Mouse (Mus musculus): Measurements from ENCODE around the gene Glud1. TPM values are rescaled to one million over a fixed set of nuclear protein-coding genes. Genes with fewer than 3 reads are reported as not detected.

The Glud1 gene
- 100 to 1,000 TPM; 450 to 465 TPM for total RNA-seq (2023)

DNA sequence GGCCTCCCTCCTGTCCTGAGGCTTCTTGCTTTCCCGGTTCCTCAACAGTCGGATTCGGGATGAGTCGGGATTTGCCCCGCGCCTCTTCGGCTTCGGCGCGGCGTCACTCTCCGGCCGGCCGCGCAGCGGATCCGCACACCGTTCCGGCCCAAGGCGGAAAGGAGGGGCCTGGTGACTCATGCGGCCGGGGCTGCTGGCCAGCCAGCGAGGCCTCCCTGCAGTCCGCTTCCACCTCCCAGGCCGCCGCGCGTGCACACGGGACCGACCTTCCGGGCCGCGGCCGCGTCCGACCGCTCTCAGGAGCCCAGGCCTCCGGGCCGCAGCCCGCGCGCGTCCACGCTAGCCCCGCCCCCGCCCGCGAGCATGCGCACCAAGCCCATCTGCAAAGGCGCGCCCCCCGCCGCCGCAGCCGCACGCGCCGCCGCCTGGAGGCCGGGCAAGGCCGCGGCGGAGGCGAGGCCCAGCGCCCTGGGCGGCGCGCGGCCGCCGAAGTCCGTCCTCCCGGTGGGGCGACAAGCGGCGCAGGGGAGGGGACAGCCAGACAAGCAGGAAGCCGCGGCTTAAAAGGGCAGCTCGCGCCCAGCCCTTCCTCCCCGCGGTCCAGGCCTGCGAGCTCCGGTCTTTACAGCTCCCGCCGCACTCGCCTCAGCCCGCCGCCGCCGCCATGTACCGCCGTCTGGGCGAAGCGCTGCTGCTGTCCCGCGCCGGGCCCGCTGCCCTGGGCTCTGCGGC lies at the start of gene Glud1, which contains the start of gene Shld2:
TSS of gene Glud1 (plus strand) at position 494 of the 732 bp plus-strand sequence.
TSS of gene Shld2 (minus strand) at position 260 of the 732 bp plus-strand sequence.

DNA sequence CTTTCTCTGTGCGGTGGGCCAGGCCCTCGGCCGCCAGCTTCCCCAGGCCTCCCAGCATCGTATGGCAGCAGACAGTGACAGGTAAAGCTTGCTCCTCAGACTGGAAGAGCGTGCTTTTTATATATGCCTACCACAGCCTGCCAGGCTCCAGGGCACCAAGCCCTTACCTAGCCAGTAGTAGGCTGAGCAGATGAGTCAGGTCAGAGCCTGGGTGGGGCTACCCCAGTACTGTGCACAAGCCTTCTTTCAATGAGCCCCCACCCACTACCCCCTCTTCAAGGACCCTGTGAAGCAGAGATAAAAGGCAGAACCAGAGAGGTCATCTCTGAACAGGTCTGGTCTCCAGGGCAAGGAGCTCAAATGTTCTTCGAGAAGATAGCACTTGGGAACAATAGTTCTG lies 44.8 kb downstream of the Glud1 start, which contains the start of gene Fam25c:
TSS of gene Fam25c (minus strand) at position 133 of the 400 bp plus-strand sequence.

DNA sequence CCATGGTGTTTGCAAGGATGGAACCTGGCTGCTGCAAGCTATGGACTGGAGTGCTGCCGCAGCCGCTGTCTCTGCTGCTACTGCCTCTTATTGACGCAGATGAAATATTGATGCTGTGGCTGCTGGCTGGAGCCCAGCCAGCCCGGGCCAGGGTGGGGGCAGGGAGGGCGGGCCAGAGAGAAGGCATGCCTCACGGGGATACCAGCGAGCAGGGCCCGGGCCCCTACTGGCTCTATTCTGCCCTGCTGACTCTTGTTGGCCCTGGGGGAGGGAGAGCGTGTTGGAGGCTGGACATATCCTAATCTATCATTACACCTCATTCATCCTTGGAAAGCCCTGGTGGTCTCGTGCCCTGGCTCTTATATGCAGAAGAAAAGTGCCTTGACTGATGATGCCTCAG lies 64.0 kb downstream of the Glud1 start, which contains the start of gene Sncg:
TSS of gene Sncg (minus strand) at position 213 of the 400 bp plus-strand sequence.

GRCm38 (mm10) chr14:34375415-34375904 lies 64.9 kb downstream of the Glud1 start, which contains the start of gene Mmrn2:
Gene Mmrn2, plus strand, starts transcription at chr14:34375465.

Other genes starting within 250 kb of the Glud1 start
- gene Anxa8, start 224.7 kb upstream of the Glud1 start, total RNA-seq (2023): not detected
- gene A630023A22Rik, start 208.0 kb upstream of the Glud1 start, total RNA-seq (2023): not detected
- not detected for gene Npy4r, start 158.2 kb upstream of the Glud1 start, total RNA-seq (2023)
- gene Gprin2, start 109.1 kb upstream of the Glud1 start, total RNA-seq (2023): not detected
- not detected for gene Syt15, start 91.1 kb upstream of the Glud1 start, total RNA-seq (2023)
- 10 to 100 TPM; 21.0 to 25.4 TPM for gene Shld2, start 234 bp upstream of the Glud1 start, total RNA-seq (2023)
- gene Fam25c, start 44.7 kb downstream of the Glud1 start, total RNA-seq (2023): not detected
- not detected for gene Sncg, start 64.1 kb downstream of the Glud1 start, total RNA-seq (2023)
- gene Mmrn2, start 64.7 kb downstream of the Glud1 start, total RNA-seq (2023): not detected
- gene Bmpr1a, start 192.6 kb downstream of the Glud1 start, total RNA-seq (2023): 1 to 10 TPM in 1 of 2 experiments, under 1 TPM in 1; 0.84 to 1.2 TPM
- gene 9230112D13Rik, start 212.1 kb downstream of the Glud1 start, total RNA-seq (2023): not detected

Measured in monocyte, adult 59 days (primary cell).